Mouse (Mus musculus): ENCODE results near the gene 4922502D21Rik.

DNA sequence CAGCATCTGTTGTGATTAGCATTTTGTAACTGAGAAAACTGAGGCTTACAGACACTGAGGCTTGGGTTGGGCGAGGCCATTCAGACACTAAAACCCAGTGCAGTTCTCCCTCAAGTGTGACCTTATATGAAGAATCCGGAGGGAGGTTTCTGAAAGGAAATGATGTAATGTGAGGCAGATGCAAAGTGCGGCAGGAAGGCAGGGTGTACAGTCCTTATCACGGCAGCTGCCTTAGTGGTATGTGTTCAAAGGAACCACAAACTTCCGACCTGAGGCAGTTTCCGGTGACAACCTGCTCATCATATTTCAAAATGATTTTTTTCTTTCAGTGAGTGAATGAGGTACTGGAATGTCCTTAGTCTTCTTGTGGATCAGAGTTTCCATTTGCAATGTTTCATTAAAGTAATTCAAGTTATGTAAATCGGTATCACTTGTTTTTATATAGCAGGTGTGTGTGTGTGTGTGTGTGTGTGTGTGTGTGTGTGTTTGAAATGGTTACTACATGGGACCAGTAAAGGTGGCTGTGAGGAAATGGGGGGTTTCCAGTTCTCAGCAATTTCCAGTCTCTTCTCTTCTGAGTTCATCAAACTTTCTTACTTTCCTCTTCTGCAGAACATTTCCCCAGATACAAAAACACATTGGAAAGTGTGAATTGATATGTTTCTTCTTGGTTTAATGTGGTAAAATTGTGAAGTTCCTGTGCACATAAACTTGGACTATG lies 47.1 kb downstream of the 4922502D21Rik start:
- TF ChIP-seq CTCF (IDR thresholded peaks at IDR 0.05; ENCODE audit: insufficient read depth, low read depth, low read length), result no peak
- TF ChIP-seq POLR2A (IDR thresholded peaks at IDR 0.05; ENCODE audit: insufficient read depth, low read depth, low read length), result no peak
